Mouse (Mus musculus): Measurements from ENCODE around the gene Efhd1.
A peak's percentile ranks its signal among the peaks of the same experiment; 100 is the strongest.

The Efhd1 gene

GRCm38 (mm10) chr1:87308952-87309351, 44.8 kb downstream of the Efhd1 start:
- no peak for DNase-seq (ENCODE audit: low spot score in 2 of 2)

GRCm38 (mm10) chr1:87309621-87310020, 45.5 kb downstream of the Efhd1 start:
- no peak for DNase-seq (ENCODE audit: low spot score in 2 of 2)

GRCm38 (mm10) chr1:87312681-87313080, 48.5 kb downstream of the Efhd1 start:
- no peak for DNase-seq (ENCODE audit: low spot score in 2 of 2)

GRCm38 (mm10) chr1:87313116-87313515, 49.0 kb downstream of the Efhd1 start:
- no peak for DNase-seq (ENCODE audit: low spot score in 2 of 2)

GRCm38 (mm10) chr1:87313843-87314570, 49.8 kb downstream of the Efhd1 start:
- no peak for DNase-seq (ENCODE audit: low spot score in 2 of 2)

GRCm38 (mm10) chr1:87315431-87315830, 51.3 kb downstream of the Efhd1 start:
- no peak for DNase-seq (ENCODE audit: low spot score in 2 of 2)

- DNase-seq (ENCODE audit: low spot score in 2 of 2) = no peak
Measured at GRCm38 (mm10) chr1:87315894-87316293, 51.7 kb downstream of the Efhd1 start.

GRCm38 (mm10) chr1:87316672-87317071, 52.5 kb downstream of the Efhd1 start:
- DNase-seq (ENCODE audit: low spot score in 2 of 2) = no peak

- DNase-seq (ENCODE audit: low spot score in 2 of 2) = no peak
Measured at GRCm38 (mm10) chr1:87321071-87321470, 56.9 kb downstream of the Efhd1 start.

GRCm38 (mm10) chr1:87322778-87323177, 58.6 kb downstream of the Efhd1 start:
- DNase-seq (ENCODE audit: low spot score in 2 of 2) = no peak

- DNase-seq (ENCODE audit: low spot score in 2 of 2) = no peak
Measured at GRCm38 (mm10) chr1:87324649-87325048, 60.5 kb downstream of the Efhd1 start.

- peak; percentile 97 for DNase-seq (ENCODE audit: low spot score in 2 of 2)
Measured at GRCm38 (mm10) chr1:87326742-87327163, 62.6 kb downstream of the Efhd1 start, which contains the start of gene Gigyf2. TSS of gene Gigyf2 (plus strand) at chr1:87326998.

- DNase-seq (ENCODE audit: low spot score in 2 of 2) = no peak
Measured at GRCm38 (mm10) chr1:87327165-87327861, 63.1 kb downstream of the Efhd1 start.

- no peak for DNase-seq (ENCODE audit: low spot score in 2 of 2)
Measured at GRCm38 (mm10) chr1:87331774-87332173, 67.6 kb downstream of the Efhd1 start.

GRCm38 (mm10) chr1:87350576-87350975, 86.4 kb downstream of the Efhd1 start:
- DNase-seq (ENCODE audit: low spot score in 2 of 2) = no peak

GRCm38 (mm10) chr1:87360276-87360675, 96.1 kb downstream of the Efhd1 start:
- DNase-seq (ENCODE audit: low spot score in 2 of 2) = no peak

All from heart, adult 9 months (tissue).